Mouse (Mus musculus): ENCODE measurements around the gene Slc22a4. TPM values are rescaled to one million over a fixed set of nuclear protein-coding genes. Genes with fewer than 3 reads are reported as not detected.

Gene Slc22a4
- 0.85 TPM for polyA plus RNA-seq (2017; shearing (Covaris generic))

DNA sequence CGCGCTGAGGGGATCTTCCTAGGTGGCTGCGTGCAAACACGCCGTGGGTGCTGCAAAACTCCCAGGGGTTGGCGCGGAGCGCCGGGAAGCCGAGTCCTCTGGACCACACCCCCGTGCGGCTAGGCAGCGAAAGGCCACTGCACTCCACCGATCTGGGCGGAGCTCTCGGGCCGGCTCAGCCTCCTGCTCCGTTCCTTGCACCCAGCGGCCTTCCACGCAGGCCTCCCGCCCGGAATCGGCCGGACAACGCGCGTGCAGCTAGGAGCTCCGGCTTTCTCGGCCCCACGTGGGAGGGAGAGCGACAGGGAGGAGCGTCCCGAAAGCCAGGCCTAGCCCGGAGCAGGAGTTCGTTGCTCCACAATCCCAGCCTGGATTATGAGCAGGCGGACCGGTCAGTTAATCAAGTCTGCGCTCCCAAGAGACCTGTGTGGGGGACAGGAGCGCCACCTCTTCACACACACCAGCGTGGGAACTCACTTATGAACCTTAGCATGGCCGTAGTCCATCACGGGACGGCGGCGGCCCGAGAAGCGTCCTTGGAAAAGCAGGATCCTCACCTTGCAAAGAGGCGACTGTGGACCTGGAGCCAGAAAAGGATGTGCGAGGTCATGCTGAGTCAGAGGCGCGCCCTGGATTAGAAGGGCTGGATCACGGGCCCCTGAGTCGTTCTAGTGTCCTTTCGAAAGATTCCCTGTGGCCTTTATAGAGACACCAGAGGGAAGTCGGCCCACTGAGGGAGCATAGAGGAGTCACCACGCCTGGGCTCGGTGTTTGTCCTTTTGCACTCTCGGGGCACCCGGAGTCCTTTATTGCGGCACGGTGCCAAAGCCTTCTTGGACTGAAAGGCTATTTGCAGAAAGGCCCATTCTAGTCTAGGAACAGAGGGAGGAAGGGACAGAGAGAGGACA, at the start of gene Slc22a4:
Gene Slc22a4, minus strand, starts transcription at position 47 of the 908 bp plus-strand sequence.

GRCm38 (mm10) chr11:54068520-54069371, 40.9 kb upstream of the Slc22a4 start, which contains the start of gene Pdlim4:
Gene Pdlim4 (minus strand): TSS chr11:54069014.

GRCm38 (mm10) chr11:53979788-53980621, 47.9 kb downstream of the Slc22a4 start, which contains the start of gene Slc22a21:
Gene Slc22a21 (minus strand): TSS chr11:53980332.

Other genes with a start within 250 kb of the Slc22a4 start
- gene Gm12216, start 168.8 kb downstream of the Slc22a4 start, polyA plus RNA-seq (2017; shearing (Covaris generic)) = 15.8 TPM
- 18.0 TPM for gene Slc22a5, start 136.4 kb downstream of the Slc22a4 start, polyA plus RNA-seq (2017; shearing (Covaris generic))
- 0.66 TPM for gene Slc22a21, start 47.8 kb downstream of the Slc22a4 start, polyA plus RNA-seq (2017; shearing (Covaris generic))
- 4.3 TPM for gene Pdlim4, start 40.9 kb upstream of the Slc22a4 start, polyA plus RNA-seq (2017; shearing (Covaris generic))
- 0.75 TPM for gene P4ha2, start 72.0 kb upstream of the Slc22a4 start, polyA plus RNA-seq (2017; shearing (Covaris generic))
- 4.0 TPM for gene Csf2, start 221.6 kb upstream of the Slc22a4 start, polyA plus RNA-seq (2017; shearing (Covaris generic))
- not detected for gene Il3, start 239.2 kb upstream of the Slc22a4 start, polyA plus RNA-seq (2017; shearing (Covaris generic))

All from effector memory CD4-positive, alpha-beta T cell, adult 5 months (primary cell).